Mouse (Mus musculus) heart, postnatal 0 days (tissue): ENCODE measurements around the gene Fam163b. TPM values are rescaled to one million over a fixed set of nuclear protein-coding genes. Genes with fewer than 3 reads are reported as not detected.
A peak's percentile ranks its signal among the peaks of the same experiment; 100 is the strongest.

ENCODE experiments used
- ATAC-seq: fragments of 200-750 bp; cut with Nextera tagmentation; 2 replicates; pipeline ENCODE4 v1.8.0; 2017; ENCODE audit warnings: low read depth, moderate number of reproducible peaks, moderate library complexity; ENCODE audit not compliant: insufficient read depth
- DNase-seq: peaks from one replicate; pipeline ENCODE4 v3.0.0-alpha.2; 2016; ENCODE audit warnings: low spot score
- H3K27ac ChIP-seq: fragments of 300-500 bp; sonication (generic); 2 replicates; pipeline ENCODE4 v1.5.1; 2014; ENCODE audit warnings: low read depth, mild to moderate bottlenecking
- H3K27me3 ChIP-seq: fragments of 300-500 bp; sonication (generic); 2 replicates; pipeline ENCODE4 v1.6.1; 2014; ENCODE audit warnings: low read length, mixed read lengths; ENCODE audit not compliant: control insufficient read depth, insufficient read depth
- H3K36me3 ChIP-seq: fragments of 300-500 bp; sonication (generic); replicated peaks from 2 replicates; pipeline ENCODE4 v1.6.1; 2014; ENCODE audit warnings: low read length, mixed read lengths; ENCODE audit not compliant: control insufficient read depth, insufficient read depth
- H3K4me1 ChIP-seq: fragments of 300-500 bp; sonication (generic); 2 replicates; pipeline ENCODE4 v1.6.1; 2014; ENCODE audit warnings: antibody characterized with exemption; ENCODE audit not compliant: control insufficient read depth, insufficient read depth
- H3K4me2 ChIP-seq: fragments of 300-500 bp; sonication (generic); 2 replicates; pipeline ENCODE4 v1.6.1; 2014; ENCODE audit warnings: low read depth, mild to moderate bottlenecking, low read length, moderate library complexity
- H3K4me3 ChIP-seq: fragments of 300-500 bp; sonication (generic); 2 replicates; pipeline ENCODE4 v1.5.1; 2014; ENCODE audit warnings: low read depth, low read length
- H3K9ac ChIP-seq: fragments of 300-500 bp; sonication (generic); replicated peaks from 2 replicates; pipeline ENCODE4 v1.6.1; 2014; ENCODE audit warnings: low read depth, low read length, mixed read lengths
- H3K9me3 ChIP-seq: fragments of 300-500 bp; sonication (generic); replicated peaks from 2 replicates; pipeline ENCODE4 v1.6.1; 2016; ENCODE audit warnings: low read length; ENCODE audit not compliant: control insufficient read depth
- CTCF ChIP-seq: IDR thresholded peaks from 2 replicates; pipeline ENCODE4 v1.5.1; 2016; ENCODE audit warnings: antibody characterized with exemption, control low read depth, low read depth
- EP300 ChIP-seq: IDR thresholded peaks from 2 replicates; pipeline ENCODE4 v1.6.1; 2016; ENCODE audit warnings: antibody characterized with exemption, low read depth
- WGBS: fragments of 180-500 bp; shearing (Covaris S2); extraction: QIAGEN DNeasy Blood & Tissue Kit; methylation state at CpG from one replicate; pipeline ENCODE4 v1.1.7; 2014; 5-methylcytosine and 5-hydroxymethylcytosine counted together
- polyA plus RNA-seq: library from polyadenylated mRNA; unstranded; fragments of >200 nt; fragmentation: Nextera tagmentation; extraction: Ambion mirVana; gene quantifications from 2 replicates; pipeline ENCODE4 v1.2.1, GENCODE M21; 2015
- total RNA-seq: library from RNA; depleted of rRNA; stranded (reverse); fragments of >200 nt; gene quantifications from 2 replicates; pipeline ENCODE4 v1.2.3, GENCODE M21; 2014; ENCODE audit warnings: low replicate concordance

The Fam163b gene
- total and polyA plus RNA-seq, 2 experiments from 2014 or later, result 0.23 to 0.36 TPM

DNA sequence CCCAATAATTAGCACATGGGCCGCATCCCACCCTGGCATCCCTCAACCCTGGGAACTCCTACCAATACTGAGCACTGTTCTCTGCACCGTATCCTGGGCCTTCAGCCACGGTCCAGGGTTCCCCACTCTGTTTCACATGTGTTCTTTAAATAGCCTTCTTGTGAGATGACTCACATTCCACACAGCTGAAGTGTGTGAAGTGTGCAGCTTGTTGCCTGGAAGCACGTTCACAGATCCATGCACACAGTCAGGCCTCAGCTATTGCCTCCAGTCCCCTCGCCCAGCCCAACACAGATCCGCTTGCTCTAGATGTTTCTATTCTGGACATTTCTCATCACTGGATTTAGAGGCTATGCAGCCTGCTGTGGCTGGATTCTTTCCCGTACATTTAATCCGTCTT is 36.8 kb upstream of the Fam163b start:
- peak; percentile 69 for DNase-seq
- no peak overlapping the region for H3K4me2 ChIP-seq
- TF ChIP-seq CTCF (no peak), EP300 (no peak)
- H3K4me1 ChIP-seq, result peaks cover 49% of the 10 kb centered on the region
- peaks cover 3% of the 10 kb centered on the region; the same call in 1 of the 2 replicates for H3K27me3 ChIP-seq
- H3K4me3 ChIP-seq, result no peak overlapping the region
- peak; percentile 40 for ATAC-seq
- H3K9ac ChIP-seq, result no peak overlapping the region
- H3K9me3 ChIP-seq, result no peaks in the 10 kb centered on the region
- H3K27ac ChIP-seq, result no peak overlapping the region; the same call in 1 of the 2 replicates
- whole genome bisulfite sequencing, result 28% methylated on average over 8 of the region's 8 CpGs
- H3K36me3 ChIP-seq, result no peaks in the 10 kb centered on the region

- no peaks in the 10 kb centered on the region for H3K36me3 ChIP-seq
- TF ChIP-seq EP300, result no peak
- no peak for TF ChIP-seq CTCF
- 47% methylated on average over 10 of the region's 10 CpGs for WGBS
- H3K27ac ChIP-seq, result no peak overlapping the region; the same call in 1 of the 2 replicates
- ATAC-seq (no peak), DNase-seq (no peak)
- no peak overlapping the region for H3K9ac ChIP-seq
- H3K9me3 ChIP-seq, result no peaks in the 10 kb centered on the region
- H3K4me1 ChIP-seq, result peaks cover 31% of the 10 kb centered on the region
- H3K27me3 ChIP-seq, result peaks cover 3% of the 10 kb centered on the region; the same call in 1 of the 2 replicates
- H3K4me3 ChIP-seq, result no peak overlapping the region
- no peak overlapping the region for H3K4me2 ChIP-seq
These were observed 33.5 kb upstream of the Fam163b start for GRCm38 (mm10) chr2:27175696-27176267.

DNA sequence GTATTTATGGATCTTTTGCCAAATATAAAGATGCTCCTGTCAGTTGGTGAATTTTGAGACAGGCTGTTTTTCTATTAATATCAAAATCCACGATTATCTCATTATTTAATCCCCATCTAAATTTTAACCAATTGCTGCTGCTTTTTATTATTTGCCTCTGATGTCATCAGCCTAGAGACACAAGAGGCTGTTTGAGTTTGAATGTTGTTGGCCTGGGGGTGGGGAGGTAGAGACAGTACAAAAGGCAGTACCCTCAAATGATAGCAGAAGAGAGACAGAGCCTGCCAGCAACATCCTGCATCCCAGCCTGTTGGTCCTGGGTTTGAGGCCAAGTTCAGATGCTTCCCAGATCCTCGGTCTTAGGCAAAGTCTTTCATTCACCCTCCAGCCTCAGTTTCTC is 32.0 kb upstream of the Fam163b start:
- peaks cover 17% of the 10 kb centered on the region for H3K4me1 ChIP-seq
- H3K27me3 ChIP-seq, result peaks cover 3% of the 10 kb centered on the region; the same call in 1 of the 2 replicates
- H3K9ac ChIP-seq, result no peak overlapping the region
- no peak for ATAC-seq
- no peak for TF ChIP-seq EP300
- no peak for TF ChIP-seq CTCF
- H3K9me3 ChIP-seq, result no peaks in the 10 kb centered on the region
- no peaks in the 10 kb centered on the region for H3K36me3 ChIP-seq
- no peak overlapping the region for H3K4me2 ChIP-seq
- H3K27ac ChIP-seq, result no peak overlapping the region
- H3K4me3 ChIP-seq, result no peak overlapping the region
- WGBS, result 69% methylated on average over 2 of the region's 2 CpGs
- no peak for DNase-seq

DNA sequence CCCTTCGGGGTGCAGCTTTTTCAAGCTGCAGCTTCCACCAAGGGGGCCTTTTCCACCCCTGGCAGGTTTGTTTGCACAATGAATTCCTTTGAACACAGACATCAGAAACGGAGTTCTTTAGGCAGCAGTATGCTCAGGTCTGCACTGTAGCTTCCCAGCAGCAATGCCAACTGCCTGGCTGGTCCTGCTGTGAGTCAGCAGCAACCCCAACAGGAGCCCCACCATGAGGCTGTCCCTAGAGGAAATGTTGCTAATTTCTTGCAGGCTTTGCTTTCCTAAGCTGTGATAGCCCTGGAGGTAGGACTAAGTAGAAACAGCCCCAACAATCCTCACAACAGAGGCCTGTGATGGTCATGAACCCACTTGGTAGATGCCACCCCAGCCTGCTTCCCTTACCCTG is 24.7 kb upstream of the Fam163b start:
- Histone ChIP-seq H3K27ac (no peak overlapping the region), H3K4me1 (no peaks in the 10 kb centered on the region), H3K9ac (no peak overlapping the region), H3K27me3 (no peaks in the 10 kb centered on the region), H3K36me3 (no peaks in the 10 kb centered on the region), H3K4me3 (no peak overlapping the region), H3K9me3 (no peaks in the 10 kb centered on the region), H3K4me2 (no peak overlapping the region)
- WGBS, result 20% methylated on average over 2 of the region's 2 CpGs
- ATAC-seq (no peak), DNase-seq (no peak)
- TF ChIP-seq EP300, result no peak
- no peak for TF ChIP-seq CTCF

DNA sequence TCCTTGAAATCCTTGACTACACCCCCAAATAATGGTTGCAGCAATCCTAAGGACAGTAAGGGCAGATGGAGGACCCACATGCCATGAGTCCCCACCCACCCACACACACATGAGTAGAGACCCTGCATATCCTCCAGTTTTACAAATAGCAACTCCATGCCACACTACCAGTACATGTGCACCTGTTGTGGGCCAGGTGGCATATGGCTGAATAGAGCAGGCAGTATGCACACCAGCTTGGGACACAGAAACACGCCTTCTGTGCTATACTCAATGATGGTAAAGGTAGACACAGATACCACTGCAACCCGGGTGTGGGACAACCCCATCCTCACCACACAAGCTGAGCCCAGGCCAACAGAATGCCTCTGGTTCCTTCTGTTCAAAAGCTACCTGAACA is 23.8 kb upstream of the Fam163b start:
- ATAC-seq (no peak), DNase-seq (no peak)
- Histone ChIP-seq H3K36me3 (no peaks in the 10 kb centered on the region), H3K4me2 (no peak overlapping the region), H3K27me3 (no peaks in the 10 kb centered on the region), H3K27ac (no peak overlapping the region), H3K4me3 (no peak overlapping the region), H3K9ac (no peak overlapping the region), H3K9me3 (no peaks in the 10 kb centered on the region), H3K4me1 (no peaks in the 10 kb centered on the region)
- no peak for TF ChIP-seq CTCF
- TF ChIP-seq EP300, result no peak
- WGBS, result 84% methylated on average over 2 of the region's 2 CpGs
